Mouse (Mus musculus) T-helper 2 cell (primary cell): ENCODE measurements around the gene Olfr97.

Source experiments
- in situ Hi-C: fragments of 300-600 bp; cut with MboI, MseI; formaldehyde crosslinking; loops from one replicate; pipeline ENCODE4 v1.15.1; 2025; ENCODE audit warnings: high pct_unique_total_duplicates

The Olfr97 gene

GRCm38 (mm10) chr17:37196845-37197724, 40.0 kb downstream of the Olfr97 start:
- in situ Hi-C loops: no loop called here

- in situ Hi-C loops: no loop called here
Measured at GRCm38 (mm10) chr17:37194782-37195181, 42.3 kb downstream of the Olfr97 start.

- in situ Hi-C loops: no loop called here
Measured at GRCm38 (mm10) chr17:37193656-37194055, 43.5 kb downstream of the Olfr97 start, which contains the start of gene Ubd. TSS of gene Ubd (plus strand) at chr17:37193892.

- in situ Hi-C loops: no loop called here
Measured at GRCm38 (mm10) chr17:37193032-37193431, 44.1 kb downstream of the Olfr97 start.

GRCm38 (mm10) chr17:37190711-37191110, 46.4 kb downstream of the Olfr97 start:
- in situ Hi-C loops: no loop called here

- in situ Hi-C loops: no loop called here
Measured at GRCm38 (mm10) chr17:37185474-37185873, 51.7 kb downstream of the Olfr97 start.
